Mouse (Mus musculus) thymus, adult 2 months (tissue): ENCODE data around the gene Taf5l.

ENCODE experiments used
- CTCF ChIP-seq: fragments of 200-500 bp; IDR thresholded peaks from 2 replicates; pipeline ENCODE4 v1.5.1; 2012; ENCODE audit warnings: mild to moderate bottlenecking, control low read depth, low read length, moderate library complexity, borderline replicate concordance; ENCODE audit not compliant: control insufficient read depth, poor library complexity, insufficient read depth; ENCODE audit errors: extremely low read depth
- POLR2A ChIP-seq: fragments of 200-500 bp; IDR thresholded peaks from 2 replicates; pipeline ENCODE4 v1.6.1; 2012; ENCODE audit warnings: mild to moderate bottlenecking, low read length, control low read depth, moderate library complexity; ENCODE audit not compliant: control insufficient read depth, poor library complexity, insufficient read depth; ENCODE audit errors: extremely low read depth

DNA sequence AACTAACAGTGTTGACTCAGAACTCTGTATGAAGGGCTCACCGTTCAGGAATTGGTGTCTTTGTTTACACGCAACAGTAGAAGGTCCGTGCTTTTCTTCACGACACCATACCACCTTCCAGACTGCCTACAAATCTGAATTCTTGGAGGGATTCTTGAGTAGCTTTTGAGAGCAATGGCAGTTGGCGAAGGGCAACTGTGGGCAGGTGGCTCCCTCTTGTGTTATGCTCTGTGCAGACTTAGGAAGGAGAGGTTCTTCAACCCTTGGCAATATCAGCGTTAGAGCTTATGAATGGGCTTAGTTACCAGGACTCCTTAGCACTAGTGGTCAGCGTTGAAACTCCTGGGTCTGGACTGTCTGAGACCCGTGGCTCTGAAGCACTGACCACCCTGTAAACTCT is 28.6 kb downstream of the Taf5l start:
- TF ChIP-seq POLR2A (no peak), CTCF (no peak)
